Mouse (Mus musculus): ENCODE measurements around the gene Tln2.

The Tln2 gene

GRCm38 (mm10) chr9:67545794-67546193 is 13.7 kb downstream of the Tln2 start:
- DNase-seq = no peak

DNA sequence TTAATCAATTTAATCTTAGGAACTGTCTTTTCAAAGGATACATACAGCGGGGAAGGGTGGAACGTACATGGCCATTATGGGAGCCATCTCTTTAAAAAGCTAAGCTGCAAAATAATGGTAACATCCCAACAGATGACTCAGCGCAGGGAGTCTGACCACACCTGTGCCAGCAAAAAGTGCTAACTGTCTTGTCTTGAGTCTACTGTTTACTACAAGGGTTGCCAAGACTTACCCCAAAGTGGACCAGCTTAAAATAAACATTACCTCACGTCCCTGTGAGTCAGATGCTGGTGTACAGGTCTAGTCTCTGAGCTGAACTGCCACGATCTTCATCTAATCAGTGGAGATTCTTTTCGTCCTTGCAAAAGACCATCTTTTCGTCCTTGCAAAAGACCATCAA is 14.7 kb downstream of the Tln2 start:
- DNase-seq = peak in 1 of 2 experiments; percentile 9

- DNase-seq = peak in 1 of 2 experiments; percentile 4
These were observed 17.6 kb downstream of the Tln2 start for GRCm38 (mm10) chr9:67541948-67542347.

DNA sequence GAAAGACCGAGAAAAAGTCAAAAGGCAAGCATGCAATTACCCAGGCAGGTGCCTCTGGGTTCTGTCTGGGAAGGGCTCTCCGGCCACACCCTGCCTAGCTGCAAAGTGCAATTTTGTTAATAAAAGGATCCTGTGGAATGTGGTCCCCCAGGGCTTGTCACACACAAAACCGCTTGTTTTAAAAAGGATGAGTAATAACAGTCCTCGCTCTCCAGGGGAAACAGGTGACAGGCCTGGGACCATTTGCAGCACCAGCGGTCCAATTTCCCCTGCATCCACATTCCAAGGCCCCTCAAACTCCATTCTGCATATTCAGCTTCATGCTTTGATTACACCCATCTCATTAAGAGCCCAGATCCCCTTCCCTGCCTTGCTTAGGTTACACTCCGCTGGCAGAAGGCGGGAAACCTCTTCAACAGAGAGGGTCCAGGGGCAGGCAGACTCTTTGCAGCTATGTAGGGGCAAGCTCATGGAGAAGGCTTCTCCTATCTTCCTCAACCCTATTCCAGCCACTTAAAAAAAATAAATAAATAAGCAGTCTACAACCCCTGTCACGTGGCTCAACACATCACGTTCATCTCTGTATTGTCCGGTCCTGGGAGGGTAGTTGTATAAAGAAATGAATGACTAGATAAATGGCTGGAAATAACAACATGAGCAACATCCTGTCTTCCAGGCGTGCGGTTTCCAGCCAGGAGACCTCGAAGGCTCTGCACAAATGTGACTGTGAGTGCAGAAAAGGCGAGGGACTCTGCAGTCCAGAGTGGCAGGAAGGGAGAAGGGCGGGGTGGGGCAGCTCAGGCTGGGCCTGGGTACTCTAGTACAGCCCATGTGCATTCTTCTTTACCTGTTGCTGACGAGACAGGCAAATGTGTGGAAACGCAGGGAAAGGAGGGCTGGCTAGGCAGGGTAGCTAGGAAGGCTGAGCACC is 19.5 kb downstream of the Tln2 start:
- DNase-seq = no peak

GRCm38 (mm10) chr9:67534420-67534819 is 25.1 kb downstream of the Tln2 start:
- DNase-seq = peak; percentile 20 to 37

DNA sequence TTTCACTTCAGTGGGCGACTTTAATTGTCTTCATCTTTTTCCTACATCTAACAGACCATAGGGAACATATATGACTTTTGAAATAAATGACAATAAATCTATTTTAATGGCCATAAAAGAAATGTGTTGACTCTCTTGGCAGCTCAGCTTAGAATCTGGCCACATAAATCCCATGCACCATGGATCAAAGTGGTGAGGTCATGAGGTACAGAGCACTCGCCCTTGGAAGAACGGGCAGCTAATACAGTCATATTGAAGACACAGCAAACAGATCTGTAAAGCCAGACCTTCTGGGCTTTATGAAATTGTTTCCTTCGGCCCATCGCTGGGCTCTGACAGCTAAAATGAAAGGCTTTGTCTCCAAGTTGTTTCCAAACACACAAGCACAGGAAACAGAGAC is 26.2 kb downstream of the Tln2 start:
- DNase-seq = no peak

DNA sequence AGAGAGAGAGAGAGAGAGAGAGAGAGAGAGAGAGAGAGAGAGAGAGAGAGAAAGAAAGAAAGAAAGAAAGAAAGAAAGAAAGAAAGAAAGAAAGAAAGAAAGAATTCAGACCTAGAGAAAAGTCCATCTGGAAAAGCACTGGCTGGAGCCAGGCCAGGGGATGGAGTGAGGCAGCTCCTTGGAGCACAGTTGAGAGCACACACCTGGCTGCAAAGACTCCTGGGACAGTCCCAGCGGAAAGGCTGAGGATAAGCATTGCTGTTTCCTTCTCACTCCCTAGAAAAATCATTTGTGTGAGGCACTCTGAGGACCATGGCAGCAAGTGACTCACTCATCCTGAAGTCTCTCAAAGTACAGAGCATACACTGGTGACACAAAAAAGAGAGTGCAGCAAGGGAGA is 26.9 kb downstream of the Tln2 start:
- no peak for DNase-seq

- DNase-seq = no peak
These were observed 29.9 kb downstream of the Tln2 start for GRCm38 (mm10) chr9:67529600-67529999.

GRCm38 (mm10) chr9:67527726-67528125 is 31.8 kb downstream of the Tln2 start:
- DNase-seq = no peak

DNA sequence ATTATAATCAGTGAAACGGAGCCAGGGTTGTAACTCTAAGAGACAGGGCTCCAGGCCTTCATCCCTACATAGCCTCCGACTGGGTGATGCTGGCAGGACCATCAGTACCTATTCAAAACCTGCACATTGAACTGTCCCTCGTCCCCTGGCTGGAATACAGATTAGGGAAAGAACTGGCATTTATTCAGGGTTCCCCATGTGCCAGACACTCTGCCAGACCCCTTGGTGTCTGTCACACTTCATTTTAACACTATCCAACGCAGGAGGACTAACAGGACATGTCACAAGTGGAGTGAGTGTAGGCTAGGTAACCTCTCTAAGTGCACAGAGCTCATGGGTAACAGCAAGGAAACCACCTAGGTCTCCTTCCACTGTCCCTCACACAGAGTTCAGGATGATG is 37.8 kb downstream of the Tln2 start:
- DNase-seq = no peak

GRCm38 (mm10) chr9:67509510-67509909 is 50.0 kb downstream of the Tln2 start:
- no peak for DNase-seq

GRCm38 (mm10) chr9:67504669-67505260 is 54.7 kb downstream of the Tln2 start:
- DNase-seq = peak; percentile 7 to 45

DNA sequence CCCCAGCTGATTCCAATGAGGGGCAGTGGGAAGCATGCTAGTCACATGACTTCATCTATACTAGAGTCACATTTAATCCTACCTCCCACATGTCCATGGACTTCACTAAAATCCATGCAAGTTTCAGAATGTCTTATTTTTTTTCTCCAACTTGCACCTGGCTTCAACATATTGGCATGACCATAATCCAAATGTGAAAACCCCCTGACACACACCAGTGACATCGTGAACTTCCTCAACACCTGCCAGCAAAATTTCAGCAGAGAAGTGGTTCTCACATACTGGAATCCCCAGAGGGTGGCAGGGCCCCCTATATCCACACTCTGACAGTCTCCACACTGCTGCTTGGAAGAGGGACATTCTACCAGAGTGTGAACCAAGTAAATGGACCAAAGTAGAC is 57.7 kb downstream of the Tln2 start:
- DNase-seq = no peak

GRCm38 (mm10) chr9:67496368-67496767 is 63.1 kb downstream of the Tln2 start:
- peak; percentile 17 to 56 for DNase-seq

GRCm38 (mm10) chr9:67495350-67495749 is 64.2 kb downstream of the Tln2 start:
- DNase-seq = no peak

GRCm38 (mm10) chr9:67493876-67494552 is 65.5 kb downstream of the Tln2 start:
- DNase-seq = peak; percentile 32 to 40

DNA sequence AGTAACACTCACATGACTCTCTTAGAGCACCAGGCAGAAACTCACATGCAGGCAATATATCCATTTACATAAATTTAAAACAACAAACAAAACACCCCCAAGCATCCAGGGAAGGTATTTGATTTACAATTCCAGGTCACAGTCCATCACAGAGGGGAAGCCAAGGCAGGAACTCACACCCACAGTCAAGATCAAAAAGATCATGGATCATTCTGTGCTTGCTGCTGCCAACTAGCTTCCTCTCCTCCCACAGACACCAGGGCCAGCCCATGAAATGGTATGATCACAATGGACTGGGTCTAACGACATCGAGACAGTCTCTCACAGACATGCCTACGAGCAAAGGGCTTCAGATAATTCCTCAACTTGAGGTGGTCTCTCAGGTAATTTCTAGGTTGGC is 70.1 kb downstream of the Tln2 start:
- peak; percentile 6 to 11 for DNase-seq

- no peak for DNase-seq
These were observed 72.9 kb downstream of the Tln2 start for GRCm38 (mm10) chr9:67486621-67487020.

- DNase-seq = peak; percentile 57 to 68
These were observed 74.1 kb downstream of the Tln2 start for GRCm38 (mm10) chr9:67485169-67486072.

DNA sequence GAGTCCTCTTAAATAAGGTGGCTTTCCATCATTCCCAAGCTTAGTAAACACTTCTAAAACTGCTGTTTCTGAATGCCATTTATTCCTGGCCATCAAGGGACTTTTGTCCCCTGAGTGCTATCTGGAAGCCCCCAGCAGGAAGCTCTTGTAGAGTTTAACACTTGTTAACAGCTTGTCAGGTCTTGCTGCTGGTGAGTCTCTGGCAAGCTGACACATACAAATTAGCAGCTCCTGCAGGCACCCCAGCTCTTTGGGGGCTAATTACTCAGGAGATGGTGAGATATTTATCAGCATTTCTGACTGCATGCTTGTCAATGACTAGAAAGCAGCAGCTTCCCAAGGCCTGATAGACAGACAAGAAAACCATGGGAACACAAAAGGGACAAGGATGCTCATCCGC is 77.2 kb downstream of the Tln2 start:
- DNase-seq = no peak

DNA sequence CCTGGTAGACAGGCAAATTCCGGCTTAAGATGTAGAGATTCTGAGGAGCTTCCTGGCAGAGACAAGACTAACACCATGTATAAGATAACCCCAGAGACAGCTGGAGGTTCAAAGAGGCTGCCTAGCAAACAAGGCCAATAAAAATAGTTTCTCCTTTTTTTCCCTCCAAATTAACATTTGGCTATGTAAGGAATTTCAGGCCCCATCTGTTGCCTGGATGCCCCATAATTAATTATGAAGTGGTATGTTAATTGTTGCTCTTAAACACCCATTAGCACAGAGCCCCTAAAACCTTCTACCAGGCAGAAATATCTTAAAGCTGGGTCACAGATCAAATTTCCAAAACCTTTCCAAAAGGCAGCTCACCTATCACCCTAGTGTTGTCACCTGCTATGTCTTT is 77.7 kb downstream of the Tln2 start:
- no peak for DNase-seq

GRCm38 (mm10) chr9:67477445-67477844 is 82.1 kb downstream of the Tln2 start:
- DNase-seq = peak; percentile 63 to 77

- DNase-seq = no peak
These were observed 83.3 kb downstream of the Tln2 start for GRCm38 (mm10) chr9:67476184-67476583.

All from lung, adult 18-20 months (tissue).